Mouse (Mus musculus) hindbrain, embryonic 10.5 days (tissue): ENCODE results near the gene Slc7a8. TPM values are rescaled to one million over a fixed set of nuclear protein-coding genes. Genes with fewer than 3 reads are reported as not detected.

Experiments
- DNase-seq: peaks from one replicate; pipeline ENCODE4 v3.0.0-alpha.2; 2017; ENCODE audit warnings: low spot score
- H3K27ac ChIP-seq: fragments of 300-500 bp; sonication (generic); 2 replicates; pipeline ENCODE4 v1.5.1; 2016; ENCODE audit warnings: mild to moderate bottlenecking, moderate library complexity
- H3K27me3 ChIP-seq: fragments of 300-500 bp; sonication (generic); 2 replicates; pipeline ENCODE4 v1.6.1; 2016; ENCODE audit warnings: mild to moderate bottlenecking; ENCODE audit not compliant: poor library complexity, insufficient read depth, severe bottlenecking
- H3K36me3 ChIP-seq: fragments of 300-500 bp; sonication (generic); 2 replicates; pipeline ENCODE4 v1.6.1; 2016; ENCODE audit warnings: mild to moderate bottlenecking, moderate library complexity
- H3K4me1 ChIP-seq: fragments of 300-500 bp; sonication (generic); replicated peaks from 2 replicates; pipeline ENCODE4 v1.6.1; 2016; ENCODE audit warnings: mild to moderate bottlenecking
- H3K4me3 ChIP-seq: fragments of 300-500 bp; sonication (generic); 2 replicates; pipeline ENCODE4 v1.5.1; 2016; ENCODE audit warnings: mild to moderate bottlenecking, moderate library complexity
- H3K9me3 ChIP-seq: fragments of 300-500 bp; sonication (generic); 2 replicates; pipeline ENCODE4 v1.6.1; 2016; ENCODE audit warnings: mild to moderate bottlenecking, moderate library complexity
- WGBS: fragments of 180-500 bp; shearing (Covaris S2); methylation state at CpG from one replicate; pipeline ENCODE4 v1.1.7; 2016; 5-methylcytosine and 5-hydroxymethylcytosine counted together
- polyA plus RNA-seq: library from polyadenylated mRNA; unstranded; fragments of >200 nt; fragmentation: Nextera tagmentation; extraction: Ambion mirVana; gene quantifications from 2 replicates; pipeline ENCODE4 v1.2.1, GENCODE M21; 2016

Gene Slc7a8
- polyA plus RNA-seq, 1 experiment from 2014 or later = 3.5 TPM

DNA sequence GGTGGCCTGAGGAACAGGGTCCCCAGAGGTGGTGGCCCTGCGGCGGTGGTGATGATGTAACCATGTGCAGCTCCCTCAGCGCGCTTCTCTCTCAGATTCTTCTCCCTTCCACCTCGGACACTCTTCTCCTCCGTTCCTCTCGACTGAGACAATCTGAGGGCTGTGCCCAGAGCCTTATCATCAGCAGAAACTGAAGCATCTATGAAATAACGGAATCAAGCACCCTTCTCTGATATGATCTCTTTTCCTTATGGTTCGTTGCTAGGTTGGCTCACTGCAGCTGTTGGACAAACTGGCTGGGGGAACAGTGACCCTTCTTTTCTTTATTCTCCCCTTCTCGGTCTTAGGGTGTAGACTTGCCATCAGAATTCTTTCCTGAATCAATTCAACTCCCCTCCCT lies 78.5 kb downstream of the Slc7a8 start:
- Histone ChIP-seq H3K27me3 (peaks cover 9% of the 10 kb centered on the region; the same call in 1 of the 2 replicates), H3K27ac (no peak overlapping the region), H3K4me1 (peaks cover 10% of the 10 kb centered on the region), H3K9me3 (no peaks in the 10 kb centered on the region), H3K4me3 (no peak overlapping the region), H3K36me3 (no peaks in the 10 kb centered on the region)
- WGBS = 70% methylated on average over 10 of the region's 10 CpGs
- DNase-seq = no peak

DNA sequence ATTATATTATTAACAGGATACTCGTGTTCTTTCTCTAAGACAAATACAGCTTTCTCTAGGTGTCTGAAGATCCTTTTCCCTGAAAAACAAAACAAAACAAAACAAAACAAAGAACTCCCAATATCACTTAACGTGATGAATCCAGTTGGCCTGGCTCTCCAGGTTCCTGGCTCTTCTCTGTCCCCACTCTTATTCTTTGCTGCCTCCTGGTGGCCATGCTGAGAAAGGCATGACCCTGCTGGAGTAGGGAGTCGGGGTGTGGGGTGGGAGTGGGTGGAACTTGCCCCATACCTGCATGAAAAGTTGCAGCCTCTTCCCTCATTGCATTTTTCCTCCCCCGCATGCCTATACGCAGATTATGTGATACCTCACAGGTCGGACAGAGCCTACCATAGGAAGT lies 80.4 kb downstream of the Slc7a8 start:
- H3K9me3 ChIP-seq = no peaks in the 10 kb centered on the region
- H3K4me1 ChIP-seq = no peaks in the 10 kb centered on the region
- WGBS = 10% methylated on average over 6 of the region's 6 CpGs
- peaks cover 9% of the 10 kb centered on the region; the same call in 1 of the 2 replicates for H3K27me3 ChIP-seq
- DNase-seq = peak; percentile 78
- H3K36me3 ChIP-seq = no peaks in the 10 kb centered on the region
- H3K4me3 ChIP-seq = no peak overlapping the region
- no peak overlapping the region for H3K27ac ChIP-seq

DNA sequence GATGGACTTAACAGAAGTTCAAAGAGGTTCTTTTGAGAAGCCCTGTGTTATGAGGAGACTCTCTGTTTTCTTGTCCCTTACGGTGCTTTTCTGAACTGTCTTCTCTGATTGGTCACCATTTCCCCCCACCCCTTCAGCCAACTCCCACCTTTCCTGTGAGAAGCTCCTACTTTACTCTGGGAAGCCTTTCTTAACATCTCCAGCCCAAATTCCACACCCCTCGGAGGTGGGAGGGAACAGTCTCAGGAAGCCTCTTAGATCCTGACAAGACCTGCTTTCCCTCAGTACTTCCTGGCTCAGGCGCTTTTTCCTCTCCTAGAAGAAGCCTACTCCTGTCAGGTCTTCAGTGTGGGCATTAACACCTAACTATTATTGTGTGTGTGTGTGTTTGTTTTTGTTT lies 82.2 kb downstream of the Slc7a8 start:
- Histone ChIP-seq H3K27me3 (peaks cover 9% of the 10 kb centered on the region; the same call in 1 of the 2 replicates), H3K4me1 (no peaks in the 10 kb centered on the region), H3K36me3 (0 out of 2 replicates have a peak, but pooled peaks cover 3% of the 10 kb centered on the region), H3K4me3 (no peak overlapping the region), H3K9me3 (no peaks in the 10 kb centered on the region), H3K27ac (no peak overlapping the region)
- WGBS = 54% methylated on average over 3 of the region's 3 CpGs
- DNase-seq = no peak

DNA sequence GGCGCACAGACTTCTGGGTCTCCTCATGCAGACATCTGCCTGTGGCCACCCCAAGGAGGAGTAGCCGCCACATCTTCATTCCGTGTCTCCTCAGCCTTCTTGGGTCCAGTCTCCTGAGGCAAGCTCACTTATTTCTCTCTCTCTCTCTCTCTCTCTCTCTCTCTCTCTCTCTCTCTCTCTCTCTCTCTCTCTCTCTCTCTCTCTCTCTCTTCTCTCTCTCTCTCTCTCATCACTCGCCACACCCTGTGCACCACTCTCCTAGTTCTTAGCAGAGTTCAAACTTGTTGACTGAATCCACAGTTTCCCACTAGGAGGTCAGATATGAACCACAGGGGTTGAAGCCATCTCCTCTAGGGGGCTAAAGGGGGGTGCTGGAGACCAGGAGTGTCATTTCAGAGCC lies 83.0 kb downstream of the Slc7a8 start, which contains the start of gene Gm29776:
Gm29776 (minus strand) TSS at position 101 of the 400 bp plus-strand sequence.
- DNase-seq = no peak
- no peak within 1 kb of the TSS for H3K4me3 ChIP-seq
- peaks cover 9% of the 10 kb centered on the region; the same call in 1 of the 2 replicates for H3K27me3 ChIP-seq
- H3K36me3 ChIP-seq = peaks cover 7% of the 10 kb centered on the region
- no peak within 1 kb of the TSS for H3K27ac ChIP-seq
- WGBS = 71% methylated on average over 4 of the region's 4 CpGs
- H3K9me3 ChIP-seq = no peaks in the 10 kb centered on the region
- no peaks in the 10 kb centered on the region for H3K4me1 ChIP-seq

DNA sequence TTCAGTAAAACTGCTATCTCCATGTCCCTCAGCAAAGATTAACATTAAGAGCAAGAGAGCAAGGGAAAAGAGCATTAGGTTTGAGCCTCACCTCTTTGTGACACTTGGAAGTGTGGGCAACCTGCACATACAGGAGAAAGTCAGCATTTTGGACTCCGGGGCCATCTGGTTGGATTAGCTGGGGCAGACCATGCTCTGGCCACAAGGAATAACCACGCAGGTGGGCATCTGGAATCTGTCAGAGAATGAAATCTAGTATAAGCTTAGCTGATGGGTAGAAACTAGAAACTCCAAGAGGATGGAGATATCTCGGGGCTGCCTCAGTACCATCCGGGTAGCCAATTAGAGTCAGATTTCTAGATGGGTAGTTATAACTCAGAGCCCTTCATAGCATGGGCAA lies 85.0 kb downstream of the Slc7a8 start:
- H3K36me3 ChIP-seq = peaks cover 21% of the 10 kb centered on the region
- no peaks in the 10 kb centered on the region for H3K4me1 ChIP-seq
- WGBS = 86% methylated on average over 4 of the region's 4 CpGs
- H3K9me3 ChIP-seq = no peaks in the 10 kb centered on the region
- no peak overlapping the region for H3K27ac ChIP-seq
- H3K27me3 ChIP-seq = no peaks in the 10 kb centered on the region
- H3K4me3 ChIP-seq = no peak overlapping the region
- DNase-seq = no peak

DNA sequence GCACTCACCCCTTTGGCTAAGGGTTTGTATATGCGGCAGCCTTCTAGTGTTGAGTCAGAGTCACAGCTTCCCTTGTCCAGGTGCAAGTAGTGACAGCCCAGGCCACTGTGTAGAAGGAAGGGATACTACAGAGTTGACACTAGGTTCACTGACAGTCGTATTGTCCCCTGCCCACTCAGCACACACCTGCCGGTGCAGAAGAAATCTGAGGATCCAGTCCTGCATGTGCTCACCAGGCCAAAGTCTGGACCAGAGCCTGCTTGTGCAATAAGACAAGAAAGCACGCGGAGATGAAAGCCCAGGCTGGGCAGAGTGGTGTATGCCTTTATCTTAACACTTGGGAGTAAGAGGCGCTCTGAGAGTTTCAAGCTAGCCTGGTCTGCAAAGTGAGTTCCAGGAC lies 86.7 kb downstream of the Slc7a8 start:
- Histone ChIP-seq H3K9me3 (no peaks in the 10 kb centered on the region), H3K27me3 (no peaks in the 10 kb centered on the region), H3K4me1 (no peaks in the 10 kb centered on the region), H3K4me3 (no peak overlapping the region), H3K36me3 (peaks cover 33% of the 10 kb centered on the region), H3K27ac (no peak overlapping the region)
- DNase-seq = no peak
- 83% methylated on average over 6 of the region's 6 CpGs for WGBS

DNA sequence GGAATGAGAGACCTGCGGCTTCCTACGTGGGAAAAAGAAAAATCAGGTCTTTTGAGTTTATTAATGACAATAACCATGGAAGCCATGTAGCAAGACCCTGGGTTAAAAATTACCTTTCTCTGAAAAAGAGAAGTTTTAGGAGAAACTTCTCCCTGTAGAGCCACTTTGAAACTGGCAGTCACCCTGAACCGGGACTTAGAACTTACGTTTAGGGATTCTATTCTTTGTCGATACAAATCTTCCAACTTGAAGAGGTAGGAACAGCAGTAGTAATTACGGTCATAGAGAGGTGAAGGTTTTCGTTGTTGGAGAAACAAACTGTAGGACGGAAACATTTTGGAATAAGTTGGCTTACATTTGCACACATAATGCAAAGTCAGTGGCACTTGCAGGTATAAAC lies 94.5 kb downstream of the Slc7a8 start:
- no peaks in the 10 kb centered on the region for H3K27me3 ChIP-seq
- H3K9me3 ChIP-seq = no peaks in the 10 kb centered on the region
- peaks cover 49% of the 10 kb centered on the region for H3K36me3 ChIP-seq
- 12% methylated on average over 8 of the region's 8 CpGs for WGBS
- DNase-seq = no peak
- H3K4me1 ChIP-seq = peaks cover 22% of the 10 kb centered on the region
- peak overlapping the region; percentile 91 for H3K4me3 ChIP-seq
- peak overlapping the region; percentile 98 for H3K27ac ChIP-seq

DNA sequence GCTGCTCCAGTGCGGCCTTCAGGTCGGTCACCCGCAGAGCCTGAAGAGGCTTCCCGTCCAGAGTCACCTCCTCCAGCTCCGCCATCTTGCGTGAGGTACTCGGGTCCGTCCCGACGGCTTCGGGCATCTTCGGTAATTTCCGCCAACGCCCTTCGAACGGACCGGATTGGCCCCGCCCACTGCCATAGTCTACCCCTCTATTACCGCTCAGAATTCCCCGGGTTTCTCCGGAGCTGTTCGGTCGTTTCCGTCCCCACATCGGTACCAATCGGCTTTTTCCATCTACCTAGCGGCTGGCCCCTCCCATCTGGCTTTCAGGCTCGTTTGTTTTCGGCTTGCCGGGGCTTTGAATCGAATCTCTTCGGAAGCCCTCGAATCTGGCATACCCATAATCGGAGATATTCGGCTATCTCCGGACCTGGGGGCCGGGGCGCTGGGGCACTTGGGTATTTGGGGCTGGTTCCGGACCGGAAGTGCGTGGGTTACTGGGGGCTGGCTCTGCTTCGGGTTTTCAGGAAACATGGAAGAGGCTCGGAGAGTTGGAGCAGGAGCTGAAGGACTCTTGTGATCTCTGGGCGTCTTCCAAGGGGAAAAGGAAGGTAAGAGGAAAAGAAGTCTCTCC lies 95.1 kb downstream of the Slc7a8 start, which contains the start of gene Acin1:
Acin1 (minus strand) TSS at position 410 of the 622 bp plus-strand sequence.
- H3K27ac ChIP-seq = peak within 1 kb of the TSS; percentile 98
- no peaks in the 10 kb centered on the region for H3K27me3 ChIP-seq
- under 1% methylated on average over 44 of the region's 44 CpGs for WGBS
- H3K4me3 ChIP-seq = peak within 1 kb of the TSS; percentile 91
- H3K9me3 ChIP-seq = no peaks in the 10 kb centered on the region
- peaks cover 22% of the 10 kb centered on the region for H3K4me1 ChIP-seq
- peaks cover 56% of the 10 kb centered on the region for H3K36me3 ChIP-seq
- DNase-seq = peak; percentile 100

DNA sequence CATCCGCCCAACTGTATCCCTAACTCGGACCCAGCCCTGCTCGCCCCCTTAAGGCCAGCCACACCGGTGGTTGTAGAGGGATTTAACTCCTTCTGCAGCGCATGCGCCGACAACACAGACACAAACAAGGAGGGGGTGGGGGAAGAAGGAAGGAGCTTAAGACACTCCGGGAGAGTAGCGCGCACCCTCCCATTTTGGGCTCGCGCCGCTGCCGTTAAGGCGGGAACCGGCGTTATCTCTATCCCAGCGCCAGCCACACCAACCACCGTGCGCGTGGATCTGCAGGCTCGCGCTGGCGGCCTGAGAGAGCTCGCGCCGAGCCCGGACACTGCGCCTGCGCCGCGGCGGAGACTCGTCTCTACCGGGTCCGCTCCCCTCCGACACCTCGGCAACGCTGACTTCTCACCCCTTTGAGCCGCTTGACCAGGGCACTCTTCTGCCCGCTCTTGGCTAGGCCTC lies 95.7 kb downstream of the Slc7a8 start, which contains the start of gene 1700123O20Rik:
1700123O20Rik (plus strand) TSS at position 154 of the 459 bp plus-strand sequence.
- H3K27me3 ChIP-seq = no peaks in the 10 kb centered on the region
- peak; percentile 88 for DNase-seq

DNA sequence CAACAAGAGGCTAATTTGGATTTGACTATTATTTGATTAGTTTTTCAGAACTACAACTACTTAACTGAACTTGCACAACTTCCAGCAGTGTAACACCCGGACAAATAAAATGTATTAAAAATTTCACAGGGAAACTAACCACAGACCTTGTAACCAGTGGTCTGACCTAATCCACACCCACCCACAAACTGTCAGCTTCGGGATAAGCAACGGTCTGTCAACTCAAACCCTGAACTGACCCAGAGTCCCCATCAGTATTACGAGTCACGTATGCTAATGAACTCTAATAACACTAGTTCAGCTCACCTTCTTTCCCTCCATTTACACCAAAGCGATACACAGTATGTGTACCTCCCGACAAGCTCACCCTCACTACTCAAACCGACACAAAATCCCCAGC lies 96.3 kb downstream of the Slc7a8 start:
- no peak for DNase-seq
- WGBS = 20% methylated on average over 8 of the region's 8 CpGs
- Histone ChIP-seq H3K27me3 (no peaks in the 10 kb centered on the region), H3K36me3 (peaks cover 58% of the 10 kb centered on the region), H3K9me3 (no peaks in the 10 kb centered on the region), H3K4me3 (peak overlapping the region; percentile 91), H3K4me1 (peaks cover 22% of the 10 kb centered on the region), H3K27ac (peak overlapping the region; percentile 98)

More for the DNA sequence above, 95.7 kb downstream of the Slc7a8 start, which contains the start of gene 1700123O20Rik:
- Histone ChIP-seq H3K4me1 (peaks cover 22% of the 10 kb centered on the region), H3K36me3 (peaks cover 59% of the 10 kb centered on the region), H3K9me3 (no peaks in the 10 kb centered on the region), H3K4me3 (peak within 1 kb of the TSS; percentile 91), H3K27ac (peak within 1 kb of the TSS; percentile 98)
- under 1% methylated on average over 41 of the region's 41 CpGs for WGBS

DNA sequence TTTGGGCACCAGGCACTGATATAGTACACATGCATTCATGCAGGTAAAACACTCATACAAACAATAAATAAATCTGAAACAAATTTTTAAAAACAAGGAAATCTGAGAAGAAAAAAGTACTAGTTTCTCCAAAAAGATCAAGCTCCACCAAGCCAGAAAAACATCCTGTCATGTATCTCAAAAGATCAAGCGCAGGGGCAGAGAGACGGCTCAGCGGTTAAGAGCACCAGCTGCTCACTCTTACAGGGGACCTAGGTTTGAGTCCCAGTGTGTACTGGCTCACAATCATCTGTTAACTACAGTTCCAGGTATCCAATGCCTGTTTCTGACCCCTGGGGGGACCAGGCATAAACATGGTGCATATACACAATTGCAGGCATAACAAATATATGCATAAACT lies 99.3 kb downstream of the Slc7a8 start:
- WGBS = 94% methylated on average over 3 of the region's 3 CpGs
- H3K9me3 ChIP-seq = no peaks in the 10 kb centered on the region
- H3K36me3 ChIP-seq = peaks cover 69% of the 10 kb centered on the region
- no peak for DNase-seq
- peaks cover 12% of the 10 kb centered on the region for H3K4me1 ChIP-seq
- H3K27ac ChIP-seq = no peak overlapping the region
- H3K4me3 ChIP-seq = no peak overlapping the region
- H3K27me3 ChIP-seq = no peaks in the 10 kb centered on the region

DNA sequence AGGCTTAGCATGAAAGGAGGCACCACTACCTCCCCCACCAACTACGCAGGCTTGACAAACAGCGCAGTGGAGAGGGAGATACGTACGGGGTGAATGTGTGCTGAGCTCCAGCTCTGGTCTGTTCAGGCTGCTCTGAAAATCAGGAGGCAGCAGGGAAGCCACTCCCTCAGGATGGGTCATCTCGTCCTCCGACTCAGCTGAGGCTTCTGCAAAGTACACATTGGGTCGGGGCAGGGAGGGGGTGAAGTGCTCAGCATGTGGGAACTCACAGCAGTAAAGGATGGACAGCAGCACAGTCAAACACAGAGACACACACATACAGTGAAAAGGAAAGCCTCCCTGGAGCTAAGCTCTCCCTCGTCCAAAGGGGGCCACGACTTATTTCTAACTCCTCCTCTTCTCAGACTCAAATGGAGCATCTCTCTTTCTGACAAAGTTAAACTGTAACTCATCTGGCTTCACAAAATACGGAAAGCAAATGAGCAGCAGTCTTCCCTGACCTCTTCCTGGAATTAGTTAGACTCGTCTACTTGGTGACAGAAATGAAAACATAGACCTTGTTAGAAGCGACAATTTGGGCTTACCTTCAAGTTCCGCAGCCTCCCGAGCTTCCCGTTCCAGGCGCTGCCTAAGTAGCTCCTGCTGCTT lies 103.0 kb downstream of the Slc7a8 start:
- H3K27ac ChIP-seq = no peak overlapping the region
- no peak overlapping the region for H3K4me3 ChIP-seq
- peaks cover 95% of the 10 kb centered on the region for H3K36me3 ChIP-seq
- no peak for DNase-seq
- no peaks in the 10 kb centered on the region for H3K9me3 ChIP-seq
- no peaks in the 10 kb centered on the region for H3K4me1 ChIP-seq
- WGBS = 88% methylated on average over 16 of the region's 16 CpGs
- H3K27me3 ChIP-seq = no peaks in the 10 kb centered on the region

DNA sequence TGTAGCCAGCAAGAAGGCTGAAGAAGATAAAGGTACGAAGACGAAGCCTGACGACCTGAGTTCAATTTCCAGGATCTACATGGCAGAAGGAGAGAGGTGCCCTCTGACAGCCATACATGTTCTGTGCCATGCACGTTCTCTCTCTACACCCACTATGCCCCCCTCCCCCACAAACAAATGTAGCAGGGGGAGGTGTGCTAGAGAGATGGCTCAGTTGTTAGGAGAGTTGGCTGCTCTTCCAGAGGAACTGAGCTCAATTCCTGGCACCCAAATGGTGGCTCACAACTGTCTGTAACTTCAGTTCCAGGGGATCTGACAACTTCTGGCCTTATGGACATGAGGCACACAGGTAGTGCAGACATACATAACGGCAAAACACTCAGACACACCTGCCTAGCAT lies 105.5 kb downstream of the Slc7a8 start:
- Histone ChIP-seq H3K4me3 (no peak overlapping the region), H3K4me1 (no peaks in the 10 kb centered on the region), H3K27me3 (no peaks in the 10 kb centered on the region), H3K27ac (no peak overlapping the region), H3K36me3 (peaks cover 95% of the 10 kb centered on the region), H3K9me3 (no peaks in the 10 kb centered on the region)
- WGBS = 87% methylated on average over 5 of the region's 5 CpGs
- no peak for DNase-seq
